29 mouse cellular contexts compared by ENCODE assay signal in genomic region chr5:74011629-74012028, GRCm38 (mm10). TPM values are rescaled to one million over a fixed set of nuclear protein-coding genes. Genes with fewer than 3 reads are reported as not detected.
DNase-seq lines count a peak whose midpoint lies in the region; ATAC-seq and TF ChIP-seq lines count a peak whose summit lies in the region.
"Had no signal": no experiment of that assay in that cellular context is flagged by ENCODE, and none has a peak within 500 bp of the region (broad histone marks: within the 10 kb centered on the region; RNA-seq: fewer than 3 reads in every experiment).

No protein-coding gene starts in this region.

- peaks cover 13% of the 10 kb centered on the region for H3K4me1 ChIP-seq in kidney, adult 2 months (ENCODE audit: control insufficient read depth, insufficient read depth, low read length)
- peaks cover 9% of the 10 kb centered on the region for H3K4me1 ChIP-seq in kidney, embryonic 16.5 days (ENCODE audit: insufficient read depth, low read length)
- H3K4me1 ChIP-seq: embryonic facial prominence, embryonic 15.5 days; hindbrain, embryonic 12.5 days; intestine, embryonic 15.5 days; liver, embryonic 12.5 days; midbrain, embryonic 12.5 days; stomach, embryonic 15.5 days had no signal

- TF ChIP-seq CTCF in kidney, adult 2 months (conservative IDR thresholded peaks at IDR 0.05; ENCODE audit: insufficient read depth, insufficient read length, low read depth, low read length) = no peak

- peak; percentile 21 for DNase-seq in ZHBTc4 (ENCODE audit: low read depth, low spot score)
- DNase-seq in kidney, adult 2 months = peak; percentile 96
- peak; percentile 81 to 94 for DNase-seq in kidney, postnatal 36 days
- DNase-seq in heart, postnatal 4 days = no peak
- no peak for DNase-seq in heart, adult 9 months (ENCODE audit: low spot score in 2 of 2)
- no peak for DNase-seq in adrenal gland, adult 8-10 months
- DNase-seq: adrenal gland, adult 2 months; cerebellum, adult 2 months; cerebellum, postnatal 25 days; gastrocnemius, adult 2 months; heart, adult 2 months; heart, postnatal 14 days; liver, postnatal 0 days; lung, postnatal 36 days; retina, postnatal 1 day; right cerebral cortex, postnatal 25 days had no signal

- H3K4me3 ChIP-seq in kidney, adult 2 months (ENCODE audit: insufficient read depth, low read depth, low read length) = no peak overlapping the region
- no peak overlapping the region for H3K4me3 ChIP-seq in kidney, embryonic 16.5 days (ENCODE audit: low read length)
- H3K4me3 ChIP-seq: embryonic facial prominence, embryonic 10.5 days; embryonic facial prominence, embryonic 15.5 days; gastrocnemius, adult 2 months; heart, adult 2 months; hindbrain, embryonic 12.5 days; intestine, embryonic 15.5 days; left cerebral cortex, adult 2 months; liver, embryonic 12.5 days; midbrain, embryonic 12.5 days; stomach, embryonic 15.5 days had no signal

- H3K36me3 ChIP-seq in kidney, adult 2 months (ENCODE audit: control insufficient read depth, insufficient read depth, low read length) = no peaks in the 10 kb centered on the region
- H3K36me3 ChIP-seq in kidney, embryonic 16.5 days (ENCODE audit: insufficient read depth, low read length) = peaks cover 19% of the 10 kb centered on the region

- H3K4me2 ChIP-seq in kidney, embryonic 16.5 days (replicated peaks; ENCODE audit: low read depth, low read length) = no peak overlapping the region
- H3K4me2 ChIP-seq: embryonic facial prominence, embryonic 15.5 days; hindbrain, embryonic 12.5 days; intestine, embryonic 15.5 days; liver, embryonic 12.5 days; midbrain, embryonic 12.5 days; stomach, embryonic 15.5 days had no signal

- ATAC-seq in kidney, embryonic 16.5 days (ENCODE audit: low FRiP score, low TSS enrichment) = peak; percentile 92
- ATAC-seq: activated CD4-positive, CD25-positive, alpha-beta regulatory T cell, adult 4 months; CD4-positive, CD25-positive, alpha-beta regulatory T cell, adult 4 months; forebrain, embryonic 14.5 days; hindbrain, postnatal 0 days; intestine, embryonic 15.5 days; liver, embryonic 12.5 days; liver, postnatal 0 days had no signal

- 35% methylated on average over 10 of the region's 10 CpGs for WGBS in kidney, adult 2 months
- 52% methylated on average over 10 of the region's 10 CpGs for WGBS in kidney, embryonic 16.5 days

- no peaks in the 10 kb centered on the region for H3K9me3 ChIP-seq in kidney, embryonic 16.5 days (ENCODE audit: low read length)
- H3K9me3 ChIP-seq: embryonic facial prominence, embryonic 10.5 days; embryonic facial prominence, embryonic 15.5 days; hindbrain, embryonic 12.5 days; intestine, embryonic 15.5 days; liver, embryonic 12.5 days; midbrain, embryonic 12.5 days; stomach, embryonic 15.5 days had no signal

- H3K27ac ChIP-seq in kidney, adult 2 months (ENCODE audit: insufficient read depth, low read depth, low read length) = no peak overlapping the region
- peak overlapping the region; percentile 35; the same call in 1 of the 2 replicates for H3K27ac ChIP-seq in kidney, embryonic 16.5 days (ENCODE audit: low read length)
- H3K27ac ChIP-seq: embryonic facial prominence, embryonic 10.5 days; embryonic facial prominence, embryonic 15.5 days; gastrocnemius, adult 2 months; heart, adult 2 months; hindbrain, embryonic 12.5 days; hindbrain, postnatal 0 days; intestine, embryonic 15.5 days; left cerebral cortex, adult 2 months; liver, embryonic 12.5 days; midbrain, embryonic 12.5 days; stomach, embryonic 15.5 days had no signal

- no peak for TF ChIP-seq POLR2A in kidney, adult 2 months (IDR thresholded peaks at IDR 0.05; ENCODE audit: low read depth, low read length)

- H3K27me3 ChIP-seq in kidney, adult 2 months (replicated peaks; ENCODE audit: control insufficient read depth, insufficient read depth, low read length) = no peaks in the 10 kb centered on the region
- H3K27me3 ChIP-seq in kidney, embryonic 16.5 days (ENCODE audit: insufficient read depth, low read length) = no peaks in the 10 kb centered on the region
- H3K27me3 ChIP-seq: embryonic facial prominence, embryonic 15.5 days; hindbrain, embryonic 12.5 days; intestine, embryonic 15.5 days; liver, embryonic 12.5 days; midbrain, embryonic 12.5 days; stomach, embryonic 15.5 days had no signal

- H3K9ac ChIP-seq in kidney, embryonic 16.5 days (replicated peaks; ENCODE audit: low read length) = no peak overlapping the region
- H3K9ac ChIP-seq: embryonic facial prominence, embryonic 15.5 days; hindbrain, embryonic 12.5 days; intestine, embryonic 15.5 days; liver, embryonic 12.5 days; liver, postnatal 0 days; midbrain, embryonic 12.5 days; stomach, embryonic 15.5 days had no signal

RNA-seq across cellular contexts. Expression of gene Usp46, which starts 56.6 kb away (rescaled TPM):
- 6.9 and 9.1 TPM in 2 replicates for polyA plus RNA-seq in kidney, adult 2 months (2012; rRNA removed)
- polyA plus RNA-seq in kidney, embryonic 16.5 days (2015; fragmentation: Nextera tagmentation; extraction: Ambion mirVana) = 27.3 and 30.4 TPM in 2 replicates
- 10 to 100 TPM; 60.5 to 66.8 TPM for total RNA-seq in heart, postnatal 4 days (2021)
- total RNA-seq in adrenal gland, adult 8-10 months (2022) = 10 to 100 TPM; 35.5 to 44.5 (median 40.4) TPM

Comparison
In these comparisons a context has a peak if more than half of its experiments do, and no peak if none do; other contexts are left out.
1. DNase-seq: peak in ZHBTc4 (single experiment), kidney, adult 2 months (single experiment) and kidney, postnatal 36 days (2 of 2); none in heart, postnatal 4 days (single experiment), heart, adult 9 months (0 of 2) and adrenal gland, adult 8-10 months (single experiment).